Mouse (Mus musculus): ENCODE data around the gene Spata1. TPM values are rescaled to one million over a fixed set of nuclear protein-coding genes. Genes with fewer than 3 reads are reported as not detected.
"Not testable (repeated sequence)": the region's sequence is repeated elsewhere in the genome, so short reads cannot be mapped to it uniquely, and the experiment has no call there.

Gene Spata1
- polyA plus RNA-seq, 1 experiment from 2014 or later, result 9.2 TPM

- Histone ChIP-seq H3K9ac (no peak overlapping the region), H3K36me3 (peaks cover 59% of the 10 kb centered on the region), H3K27ac (no peak overlapping the region), H3K4me2 (replicated peaks) (no peak overlapping the region), H3K4me3 (no peak overlapping the region), H3K9me3 (no peaks in the 10 kb centered on the region), H3K27me3 (no peaks in the 10 kb centered on the region), H3K4me1 (no peaks in the 10 kb centered on the region)
- no peak for ATAC-seq (ENCODE audit: insufficient number of reproducible peaks, insufficient read depth, low FRiP score, low TSS enrichment)
- WGBS, result 93% methylated on average over 11 of the region's 11 CpGs
Measured at GRCm38 (mm10) chr3:146435533-146435932, 64.0 kb downstream of the Spata1 start.

- Histone ChIP-seq H3K9ac (no peak overlapping the region), H3K4me2 (replicated peaks) (no peak overlapping the region), H3K36me3 (peaks cover 61% of the 10 kb centered on the region), H3K27me3 (no peaks in the 10 kb centered on the region), H3K4me1 (no peaks in the 10 kb centered on the region), H3K4me3 (no peak overlapping the region), H3K9me3 (no peaks in the 10 kb centered on the region), H3K27ac (no peak overlapping the region)
- no peak for ATAC-seq (ENCODE audit: insufficient number of reproducible peaks, insufficient read depth, low FRiP score, low TSS enrichment)
- WGBS, result 91% methylated on average over 8 of the region's 8 CpGs
Measured at GRCm38 (mm10) chr3:146434686-146435085, 64.9 kb downstream of the Spata1 start.

DNA sequence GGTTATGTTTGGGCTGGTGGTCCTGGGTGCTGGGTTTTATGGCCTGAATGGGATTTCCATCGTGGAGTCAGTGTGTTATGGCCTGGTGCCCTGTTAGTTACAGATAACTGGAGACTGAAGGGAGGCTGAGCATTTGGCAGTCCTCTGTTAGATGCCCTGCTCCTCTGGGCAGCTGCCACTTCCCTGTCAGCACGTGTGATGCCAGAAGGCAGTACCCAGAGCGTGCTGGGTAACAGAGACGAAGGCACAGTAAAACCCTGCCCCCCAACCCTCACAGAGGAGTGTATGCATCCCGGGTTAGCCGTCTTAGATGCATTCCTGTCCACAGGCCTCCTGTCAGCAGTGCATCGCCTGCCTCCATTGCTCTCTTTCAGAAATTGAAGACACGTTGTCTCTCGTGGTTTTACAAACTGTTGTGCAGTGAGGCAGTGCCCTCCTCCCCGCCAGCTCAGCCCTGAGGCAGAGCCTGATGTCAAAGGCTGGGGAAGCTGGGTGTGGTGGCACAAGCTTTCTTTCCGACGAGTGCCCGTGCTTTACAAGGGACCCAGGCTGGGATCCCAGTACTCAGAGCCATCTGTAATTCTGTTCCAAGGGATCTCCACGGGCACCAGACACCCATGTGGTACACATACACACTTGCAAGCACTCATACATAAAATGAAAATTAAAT, 65.7 kb downstream of the Spata1 start:
- no peak for ATAC-seq (ENCODE audit: insufficient number of reproducible peaks, insufficient read depth, low FRiP score, low TSS enrichment)
- H3K4me2 ChIP-seq (replicated peaks), result no peak overlapping the region
- no peak overlapping the region for H3K27ac ChIP-seq
- H3K27me3 ChIP-seq, result no peaks in the 10 kb centered on the region
- no peak overlapping the region for H3K9ac ChIP-seq
- H3K36me3 ChIP-seq, result peaks cover 60% of the 10 kb centered on the region
- no peaks in the 10 kb centered on the region for H3K9me3 ChIP-seq
- no peak overlapping the region for H3K4me3 ChIP-seq
- no peaks in the 10 kb centered on the region for H3K4me1 ChIP-seq
- WGBS, result 90% methylated on average over 14 of the region's 14 CpGs

DNA sequence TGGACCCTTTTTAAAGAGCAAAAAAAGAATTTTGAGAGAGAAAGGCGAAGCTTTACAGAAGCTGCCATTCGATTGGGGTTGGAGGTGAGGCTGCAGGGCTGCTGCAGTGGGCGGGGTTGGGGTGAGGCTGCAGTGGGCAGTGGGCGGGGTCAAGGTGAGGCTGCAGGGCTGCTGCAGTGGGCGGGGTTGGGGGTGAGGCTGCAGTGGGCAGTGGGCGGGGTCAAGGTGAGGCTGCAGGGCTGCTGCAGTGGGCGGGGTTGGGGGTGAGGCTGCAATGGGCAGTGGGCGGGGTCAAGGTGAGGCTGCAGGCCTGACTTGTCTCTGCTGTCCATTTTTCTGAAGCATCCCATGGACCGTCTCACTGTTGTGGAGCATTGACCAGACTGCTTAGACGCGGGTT, 66.5 kb downstream of the Spata1 start:
- not testable (repeated sequence) for H3K9me3 ChIP-seq; H3K27me3 ChIP-seq; H3K4me2 ChIP-seq (replicated peaks); H3K4me1 ChIP-seq; H3K4me3 ChIP-seq; ATAC-seq (ENCODE audit: insufficient number of reproducible peaks, insufficient read depth, low FRiP score, low TSS enrichment); H3K9ac ChIP-seq; H3K27ac ChIP-seq
- WGBS, result 89% methylated on average over 11 of the region's 11 CpGs
- peaks cover 61% of the 10 kb centered on the region for H3K36me3 ChIP-seq

DNA sequence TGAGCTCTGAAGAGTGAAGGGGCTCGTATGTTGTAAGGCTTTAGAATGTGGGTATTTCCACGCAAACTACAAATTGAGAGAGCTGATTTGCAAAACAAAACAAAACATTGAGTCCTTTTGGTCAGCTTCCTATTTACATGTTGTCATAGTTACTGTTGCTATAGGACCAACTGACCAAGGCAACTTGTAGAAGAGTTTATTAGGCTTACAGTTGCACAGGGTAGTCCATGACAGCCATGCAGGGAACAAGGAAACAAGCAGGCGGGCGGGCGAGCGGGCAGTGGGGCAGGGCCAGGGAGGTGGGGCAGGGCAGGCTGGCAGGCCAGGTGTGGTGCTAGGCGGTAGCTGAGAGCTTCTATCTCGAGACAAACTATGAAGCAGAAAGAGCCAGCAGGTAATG, 73.1 kb downstream of the Spata1 start:
- H3K4me1 ChIP-seq, result no peaks in the 10 kb centered on the region
- H3K9me3 ChIP-seq, result no peaks in the 10 kb centered on the region
- 91% methylated on average over 8 of the region's 8 CpGs for WGBS
- H3K9ac ChIP-seq, result no peak overlapping the region
- no peaks in the 10 kb centered on the region for H3K27me3 ChIP-seq
- no peak overlapping the region for H3K4me3 ChIP-seq
- H3K4me2 ChIP-seq (replicated peaks), result no peak overlapping the region
- no peak for ATAC-seq (ENCODE audit: insufficient number of reproducible peaks, insufficient read depth, low FRiP score, low TSS enrichment)
- peaks cover 32% of the 10 kb centered on the region for H3K36me3 ChIP-seq
- H3K27ac ChIP-seq, result no peak overlapping the region

DNA sequence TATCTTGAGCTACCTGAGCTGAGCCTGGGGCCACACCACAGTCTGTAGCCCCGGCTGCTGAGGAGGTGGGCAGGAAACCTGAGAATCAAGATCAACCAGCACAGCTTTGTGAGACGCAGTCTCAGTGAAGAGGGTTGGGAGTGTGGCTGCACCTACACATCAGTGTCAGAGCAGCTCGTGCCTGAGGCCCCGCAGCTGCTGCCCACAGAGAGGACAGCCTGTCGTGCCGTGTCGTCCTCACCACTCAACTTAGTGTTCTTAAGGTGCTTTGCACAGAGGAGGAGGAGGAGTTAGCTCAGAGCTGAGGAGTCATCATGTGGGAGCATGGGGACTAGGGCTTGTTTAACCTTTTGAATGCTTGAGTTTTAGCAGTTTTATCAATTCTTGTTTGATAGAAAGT, 73.7 kb downstream of the Spata1 start:
- Histone ChIP-seq H3K9me3 (no peaks in the 10 kb centered on the region), H3K27ac (no peak overlapping the region), H3K4me2 (replicated peaks) (no peak overlapping the region), H3K4me1 (no peaks in the 10 kb centered on the region), H3K4me3 (no peak overlapping the region), H3K9ac (no peak overlapping the region), H3K27me3 (no peaks in the 10 kb centered on the region), H3K36me3 (peaks cover 28% of the 10 kb centered on the region)
- WGBS, result 68% methylated on average over 7 of the region's 7 CpGs
- peak; percentile 6; the same call in 1 of the 2 replicates for ATAC-seq (ENCODE audit: insufficient number of reproducible peaks, insufficient read depth, low FRiP score, low TSS enrichment)

GRCm38 (mm10) chr3:146424306-146424900, 75.2 kb downstream of the Spata1 start:
- Histone ChIP-seq H3K9ac (no peak overlapping the region; the same call in 1 of the 2 replicates), H3K36me3 (peaks cover 33% of the 10 kb centered on the region), H3K27me3 (no peaks in the 10 kb centered on the region), H3K4me3 (no peak overlapping the region), H3K9me3 (no peaks in the 10 kb centered on the region), H3K27ac (no peak overlapping the region), H3K4me1 (no peaks in the 10 kb centered on the region), H3K4me2 (replicated peaks) (no peak overlapping the region)
- WGBS, result 69% methylated on average over 7 of the region's 7 CpGs
- no peak for ATAC-seq (ENCODE audit: insufficient number of reproducible peaks, insufficient read depth, low FRiP score, low TSS enrichment)

DNA sequence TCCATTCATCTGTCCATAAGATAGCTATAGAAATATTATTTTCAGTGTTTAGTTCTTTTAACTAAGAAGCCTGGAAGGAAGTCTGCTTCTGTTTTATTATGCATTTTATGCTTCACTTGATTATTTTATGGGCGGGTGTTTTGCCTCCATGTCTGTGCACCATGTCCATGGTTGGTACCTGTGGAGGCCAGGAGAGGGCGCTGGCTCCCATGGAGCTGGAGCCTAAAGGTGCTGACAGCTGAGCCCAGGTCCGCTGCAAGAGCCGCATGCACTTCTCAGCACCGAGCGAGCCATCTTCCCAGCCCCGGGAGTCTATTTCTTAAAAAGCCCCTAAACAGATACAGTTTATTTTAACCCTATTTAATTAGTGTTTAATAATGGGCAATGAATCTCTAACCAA, 75.8 kb downstream of the Spata1 start:
- Histone ChIP-seq H3K27me3 (no peaks in the 10 kb centered on the region), H3K9ac (no peak overlapping the region), H3K27ac (no peak overlapping the region), H3K9me3 (no peaks in the 10 kb centered on the region), H3K4me2 (replicated peaks) (no peak overlapping the region), H3K4me3 (no peak overlapping the region), H3K36me3 (peaks cover 34% of the 10 kb centered on the region), H3K4me1 (no peaks in the 10 kb centered on the region)
- no peak for ATAC-seq (ENCODE audit: insufficient number of reproducible peaks, insufficient read depth, low FRiP score, low TSS enrichment)
- 87% methylated on average over 7 of the region's 7 CpGs for WGBS

- WGBS, result 26% methylated on average over 8 of the region's 8 CpGs
- Histone ChIP-seq H3K4me2 (replicated peaks) (no peak overlapping the region), H3K27me3 (no peaks in the 10 kb centered on the region), H3K27ac (no peak overlapping the region), H3K9ac (no peak overlapping the region), H3K9me3 (no peaks in the 10 kb centered on the region), H3K4me3 (no peak overlapping the region), H3K36me3 (peaks cover 30% of the 10 kb centered on the region), H3K4me1 (no peaks in the 10 kb centered on the region)
- no peak for ATAC-seq (ENCODE audit: insufficient number of reproducible peaks, insufficient read depth, low FRiP score, low TSS enrichment)
Measured at GRCm38 (mm10) chr3:146421787-146422186, 77.8 kb downstream of the Spata1 start.

GRCm38 (mm10) chr3:146419992-146420537, 79.5 kb downstream of the Spata1 start:
- ATAC-seq (ENCODE audit: insufficient number of reproducible peaks, insufficient read depth, low FRiP score, low TSS enrichment), result no peak
- no peak overlapping the region for H3K4me3 ChIP-seq
- peaks cover 27% of the 10 kb centered on the region for H3K36me3 ChIP-seq
- H3K9me3 ChIP-seq, result no peaks in the 10 kb centered on the region
- H3K27me3 ChIP-seq, result no peaks in the 10 kb centered on the region
- no peak overlapping the region for H3K4me2 ChIP-seq (replicated peaks)
- H3K9ac ChIP-seq, result no peak overlapping the region
- H3K4me1 ChIP-seq, result no peaks in the 10 kb centered on the region
- WGBS, result 94% methylated on average over 15 of the region's 15 CpGs
- H3K27ac ChIP-seq, result no peak overlapping the region

GRCm38 (mm10) chr3:146419534-146419933, 80.0 kb downstream of the Spata1 start:
- 91% methylated on average over 9 of the region's 9 CpGs for WGBS
- no peaks in the 10 kb centered on the region for H3K9me3 ChIP-seq
- no peaks in the 10 kb centered on the region for H3K4me1 ChIP-seq
- H3K27ac ChIP-seq, result no peak overlapping the region
- peaks cover 27% of the 10 kb centered on the region for H3K36me3 ChIP-seq
- no peak for ATAC-seq (ENCODE audit: insufficient number of reproducible peaks, insufficient read depth, low FRiP score, low TSS enrichment)
- no peak overlapping the region for H3K4me2 ChIP-seq (replicated peaks)
- no peak overlapping the region for H3K9ac ChIP-seq
- no peak overlapping the region for H3K4me3 ChIP-seq
- no peaks in the 10 kb centered on the region for H3K27me3 ChIP-seq

DNA sequence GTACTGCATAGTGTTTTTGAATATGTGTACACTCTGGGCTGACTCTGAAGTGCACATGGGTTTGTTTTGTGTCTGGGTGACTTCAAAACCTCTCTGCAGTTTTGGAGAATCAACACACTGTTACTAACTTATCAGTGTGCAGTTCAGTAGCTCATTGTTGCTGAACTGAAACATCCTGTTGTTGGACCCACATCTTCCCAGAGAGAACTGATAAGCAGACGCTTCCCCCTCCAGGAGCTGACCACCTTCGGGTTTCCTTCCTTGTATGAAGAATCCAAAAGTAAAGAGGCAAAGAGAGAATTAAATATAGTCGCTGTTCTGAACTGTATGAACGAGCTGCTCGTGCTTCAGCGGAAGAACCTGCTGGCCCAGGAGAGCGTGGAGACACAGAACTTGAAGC, 80.7 kb downstream of the Spata1 start:
- ATAC-seq (ENCODE audit: insufficient number of reproducible peaks, insufficient read depth, low FRiP score, low TSS enrichment), result no peak
- WGBS, result 87% methylated on average over 7 of the region's 7 CpGs
- peaks cover 27% of the 10 kb centered on the region for H3K36me3 ChIP-seq

More for the DNA sequence above, 80.7 kb downstream of the Spata1 start:
- no peak overlapping the region for H3K4me2 ChIP-seq (replicated peaks)
- H3K9ac ChIP-seq, result no peak overlapping the region
- no peak overlapping the region for H3K4me3 ChIP-seq
- no peaks in the 10 kb centered on the region for H3K4me1 ChIP-seq
- H3K27me3 ChIP-seq, result no peaks in the 10 kb centered on the region
- H3K27ac ChIP-seq, result no peak overlapping the region
- H3K9me3 ChIP-seq, result no peaks in the 10 kb centered on the region

Data from embryonic facial prominence, embryonic 12.5 days (tissue).